Mouse (Mus musculus) embryonic fibroblast, embryonic 13.5 days (primary cell): ENCODE results near the gene Cyb561d2.

ENCODE experiments used
- CTCF ChIP-seq: IDR thresholded peaks from 2 replicates; pipeline ENCODE4 v1.5.1; 2011; ENCODE audit warnings: mild to moderate bottlenecking, control low read depth, low read length, moderate library complexity, borderline replicate concordance; ENCODE audit not compliant: insufficient read depth
- POLR2A ChIP-seq: IDR thresholded peaks from 2 replicates; pipeline ENCODE4 v1.6.1; 2011; ENCODE audit warnings: low read depth, mild to moderate bottlenecking, control low read depth, low read length, moderate library complexity

- TF ChIP-seq CTCF: no peak
- TF ChIP-seq POLR2A: no peak
These were observed 5.0 kb upstream of the Cyb561d2 start, which contains the start of gene Zmynd10 for GRCm38 (mm10) chr9:107547026-107547425.
